Mouse (Mus musculus) thymus, adult 2 months (tissue): ENCODE results near the gene Stim1.

ENCODE experiments used
- CTCF ChIP-seq: fragments of 200-500 bp; IDR thresholded peaks from 2 replicates; pipeline ENCODE4 v1.5.1; 2012; ENCODE audit warnings: mild to moderate bottlenecking, control low read depth, low read length, moderate library complexity, borderline replicate concordance; ENCODE audit not compliant: control insufficient read depth, poor library complexity, insufficient read depth; ENCODE audit errors: extremely low read depth
- POLR2A ChIP-seq: fragments of 200-500 bp; IDR thresholded peaks from 2 replicates; pipeline ENCODE4 v1.6.1; 2012; ENCODE audit warnings: mild to moderate bottlenecking, low read length, control low read depth, moderate library complexity; ENCODE audit not compliant: control insufficient read depth, poor library complexity, insufficient read depth; ENCODE audit errors: extremely low read depth

- TF ChIP-seq CTCF (no peak), POLR2A (peak; percentile 53; the same call in 1 of the 2 replicates)
Observed at GRCm38 (mm10) chr7:102266401-102267042, 1.1 kb upstream of the Stim1 start.
